In genomic region chr1:191989994-191990393, GRCm38 (mm10) we compare ENCODE assay signal across 8 mouse cellular contexts. TPM values are rescaled to one million over a fixed set of nuclear protein-coding genes. Genes with fewer than 3 reads are reported as not detected.
DNase-seq lines count a peak whose midpoint lies in the region; ATAC-seq lines count a peak whose summit lies in the region.

No protein-coding gene starts in this region.

- no peaks in the 10 kb centered on the region for H3K9me3 ChIP-seq in hindbrain, embryonic 13.5 days

- WGBS in hindbrain, embryonic 13.5 days: under 1% methylated on average over 22 of the region's 22 CpGs

- peak overlapping the region; percentile 85 for H3K27ac ChIP-seq in hindbrain, embryonic 13.5 days

- peak; percentile 98 for ATAC-seq in hindbrain, embryonic 13.5 days (ENCODE audit: low FRiP score)

- peaks cover 11% of the 10 kb centered on the region; the same call in 1 of the 2 replicates for H3K27me3 ChIP-seq in hindbrain, embryonic 13.5 days

- peak overlapping the region; percentile 52 for H3K4me3 ChIP-seq in hindbrain, embryonic 13.5 days

- peak overlapping the region; percentile 77 for H3K9ac ChIP-seq in hindbrain, embryonic 13.5 days

- peaks cover 6% of the 10 kb centered on the region for H3K4me1 ChIP-seq in hindbrain, embryonic 13.5 days (replicated peaks)

- H3K4me2 ChIP-seq in hindbrain, embryonic 13.5 days: peak overlapping the region; percentile 61

- H3K36me3 ChIP-seq in hindbrain, embryonic 13.5 days: no peaks in the 10 kb centered on the region

- peak; percentile 97 for DNase-seq in NIH3T3 (ENCODE audit: low read depth)
- peak; percentile 98 to 99 for DNase-seq in cerebellum, postnatal 10 days
- peak; percentile 94 for DNase-seq in frontal cortex, postnatal 10 days (ENCODE audit: low spot score in 2 of 2)
- peak; percentile 85 to 89 for DNase-seq in layer of hippocampus, postnatal 25 days (ENCODE audit: extremely low spot score in 1 of 2, low spot score in 1 of 2)
- DNase-seq in lung, postnatal 25 days (ENCODE audit: low spot score): peak; percentile 97
- peak; percentile 99 for DNase-seq in retina, embryonic 14.5 days (ENCODE audit: low spot score)
- peak; percentile 98 for DNase-seq in thymus, postnatal 4 days

RNA-seq across cellular contexts. Expression of gene Rd3, which starts 12.8 kb away (rescaled TPM):
- 4.8 and 6.9 TPM in 2 replicates for polyA plus RNA-seq in hindbrain, embryonic 13.5 days (2015; fragmentation: Nextera tagmentation; extraction: Ambion mirVana)
- under 1 TPM; 0.28 to 0.34 TPM for total RNA-seq in layer of hippocampus, postnatal 25 days (2021)

Comparison
In these comparisons a context has a peak if more than half of its experiments do, and no peak if none do; other contexts are left out.
1. Peak in every context shown above with its lines: DNase-seq, ATAC-seq, H3K4me3 ChIP-seq and H3K27ac ChIP-seq.